Mouse (Mus musculus) liver, embryonic 14.5 days (tissue): ENCODE measurements around the gene Ehmt1. TPM values are rescaled to one million over a fixed set of nuclear protein-coding genes. Genes with fewer than 3 reads are reported as not detected.

Source experiments
- ATAC-seq: fragments of 200-750 bp; cut with Nextera tagmentation; 2 replicates; pipeline ENCODE4 v1.8.0; 2017; ENCODE audit warnings: moderate number of reproducible peaks, mild to moderate bottlenecking, moderate library complexity; ENCODE audit not compliant: insufficient read depth
- DNase-seq, 3 experiments: peaks; one replicate each; pipeline ENCODE4 v3.0.0-alpha.2; 2012 to 2013; ENCODE audit warnings: low read depth in 3 of 3, low spot score in 3 of 3
- H3K27ac ChIP-seq: fragments of 300-500 bp; sonication (generic); 2 replicates; pipeline ENCODE4 v1.5.1; 2014; ENCODE audit warnings: moderate library complexity, mild to moderate bottlenecking, control low read depth, inconsistent platforms
- H3K27me3 ChIP-seq: fragments of 300-500 bp; sonication (generic); 2 replicates; pipeline ENCODE4 v1.6.1; 2014; ENCODE audit warnings: mild to moderate bottlenecking, low read length, moderate library complexity; ENCODE audit not compliant: control insufficient read depth, insufficient read depth
- H3K36me3 ChIP-seq: fragments of 300-500 bp; sonication (generic); replicated peaks from 2 replicates; pipeline ENCODE4 v1.6.1; 2014; ENCODE audit warnings: low read depth; ENCODE audit not compliant: control insufficient read depth, insufficient read depth
- H3K4me1 ChIP-seq, 2 experiments: fragments of 200-500 bp in 1 of 2; fragments of 300-500 bp in 1 of 2; sonication (generic) in 1 of 2; replicated peaks; 2 replicates each; pipeline ENCODE4 v1.6.1; 2012 to 2014; ENCODE audit warnings: antibody characterized with exemption in 1 of 2, inconsistent platforms in 1 of 2, low read length in 1 of 2; ENCODE audit not compliant: control insufficient read depth in 2 of 2, insufficient read depth in 2 of 2
- H3K4me2 ChIP-seq: fragments of 300-500 bp; sonication (generic); 2 replicates; pipeline ENCODE4 v1.6.1; 2014; ENCODE audit warnings: low read depth, mild to moderate bottlenecking, control low read depth, moderate library complexity
- H3K4me3 ChIP-seq, 2 experiments: fragments of 200-500 bp in 1 of 2; fragments of 300-500 bp in 1 of 2; sonication (generic) in 1 of 2; 2 replicates each; pipeline ENCODE4 v1.5.1; 2012 to 2014; ENCODE audit warnings: low read depth in 2 of 2, low read length in 2 of 2, mild to moderate bottlenecking in 2 of 2, control low read depth in 1 of 2, inconsistent platforms in 1 of 2, moderate library complexity in 1 of 2; ENCODE audit not compliant: insufficient read depth in 1 of 2
- H3K9ac ChIP-seq: fragments of 300-500 bp; sonication (generic); replicated peaks from 2 replicates; pipeline ENCODE4 v1.6.1; 2014; ENCODE audit warnings: mild to moderate bottlenecking, control low read depth, moderate library complexity
- H3K9me3 ChIP-seq: fragments of 300-500 bp; sonication (generic); 2 replicates; pipeline ENCODE4 v1.6.1; 2016; ENCODE audit warnings: low read length, mixed read lengths; ENCODE audit not compliant: control insufficient read depth
- CTCF ChIP-seq: IDR thresholded peaks from 2 replicates; pipeline ENCODE4 v1.5.1; 2016; ENCODE audit warnings: antibody characterized with exemption, low read depth, control low read depth
- EP300 ChIP-seq: IDR thresholded peaks from 2 replicates; pipeline ENCODE4 v1.6.1; 2016; ENCODE audit warnings: antibody characterized with exemption, low read depth
- WGBS: fragments of 180-500 bp; shearing (Covaris S2); extraction: QIAGEN DNeasy Blood & Tissue Kit; methylation state at CpG from one replicate; pipeline ENCODE4 v1.1.7; 2014; ENCODE audit not compliant: insufficient replicate concordance; 5-methylcytosine and 5-hydroxymethylcytosine counted together
- microRNA-seq: library from miRNA; unstranded; fragments of <30 nt; microRNA quantifications from one replicate; pipeline ENCODE4, GENCODE M21; 2016
- polyA plus RNA-seq, 2 experiments: library from polyadenylated mRNA; depleted of rRNA in 1 of 2; stranded (reverse) in 1 of 2; unstranded in 1 of 2; fragments of >200 nt; fragmentation: Nextera tagmentation in 1 of 2; extraction: Ambion mirVana in 1 of 2; gene quantifications; 2 replicates each; pipeline versions ENCODE4 v1.2.1 to v1.2.3; 2012 to 2014

Ehmt1 gene
- polyA plus RNA-seq, 2 experiments = 10.6 to 15.1 TPM

GRCm38 (mm10) chr2:24752599-24752998 lies 166.8 kb downstream of the Ehmt1 start:
- H3K9me3 ChIP-seq = no peaks in the 10 kb centered on the region
- no peaks in the 10 kb centered on the region for H3K36me3 ChIP-seq
- H3K9ac ChIP-seq = no peak overlapping the region
- no peak overlapping the region for H3K27ac ChIP-seq
- no peak overlapping the region for H3K4me2 ChIP-seq
- DNase-seq (no peak), ATAC-seq (no peak)
- no peak overlapping the region for H3K4me3 ChIP-seq
- no peaks in the 10 kb centered on the region; a peak in 1 of 4 replicates for H3K4me1 ChIP-seq
- TF ChIP-seq CTCF (no peak), EP300 (no peak)
- WGBS = 68% methylated on average over 4 of the region's 4 CpGs
- H3K27me3 ChIP-seq = no peaks in the 10 kb centered on the region

GRCm38 (mm10) chr2:24750051-24750450 lies 169.4 kb downstream of the Ehmt1 start:
- no peak for DNase-seq
- no peaks in the 10 kb centered on the region for H3K36me3 ChIP-seq
- H3K4me1 ChIP-seq = no peaks in the 10 kb centered on the region; a peak in 1 of 4 replicates
- no peak overlapping the region for H3K9ac ChIP-seq
- WGBS = 45% methylated on average over 3 of the region's 3 CpGs
- no peak overlapping the region for H3K4me3 ChIP-seq
- no peak for ATAC-seq
- no peak overlapping the region for H3K27ac ChIP-seq
- TF ChIP-seq EP300 = no peak
- TF ChIP-seq CTCF = no peak
- H3K4me2 ChIP-seq = no peak overlapping the region
- no peaks in the 10 kb centered on the region for H3K9me3 ChIP-seq
- no peaks in the 10 kb centered on the region for H3K27me3 ChIP-seq

DNA sequence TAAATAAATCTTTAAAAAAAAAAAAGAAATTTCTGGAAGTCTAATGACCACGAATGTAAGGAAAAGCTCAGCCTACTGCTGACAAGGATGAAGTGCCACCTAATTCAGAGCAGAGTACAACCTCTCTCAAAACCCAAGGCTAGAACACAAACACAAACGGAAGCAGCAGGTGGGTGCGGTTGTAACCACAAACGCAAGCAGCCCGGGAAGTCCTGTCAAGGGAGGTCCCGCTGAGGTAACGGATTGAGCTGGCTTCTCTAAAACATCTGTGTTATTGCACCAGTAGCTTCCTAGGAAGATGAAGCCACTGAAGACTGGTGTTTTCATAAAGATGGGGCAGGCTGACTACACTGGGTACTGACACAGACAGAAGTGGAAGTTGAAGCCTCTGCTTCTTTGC lies 171.5 kb downstream of the Ehmt1 start:
- Histone ChIP-seq H3K4me2 (no peak overlapping the region), H3K27ac (no peak overlapping the region), H3K9me3 (no peaks in the 10 kb centered on the region), H3K36me3 (no peaks in the 10 kb centered on the region), H3K4me3 (no peak overlapping the region), H3K4me1 (no peaks in the 10 kb centered on the region; a peak in 1 of 4 replicates), H3K9ac (no peak overlapping the region), H3K27me3 (no peaks in the 10 kb centered on the region)
- WGBS = 15% methylated on average over 7 of the region's 7 CpGs
- ATAC-seq (no peak), DNase-seq (peak in 2 of 3 experiments; percentile 5 to 9)
- no peak for TF ChIP-seq CTCF
- no peak for TF ChIP-seq EP300

Small RNA genes lying within 50 kb of the gene (microRNA-seq; reads per million reads assigned to microRNA genes)
- gene Gm22875 = not detected

Other genes with a start within 250 kb of the Ehmt1 start
- gene Cacna1b, start 156.5 kb downstream of the Ehmt1 start, polyA plus RNA-seq (2012; rRNA removed) = 0.03 and 0.06 TPM in 2 replicates
- not detected in 2 replicates for gene Cacna1b, start 156.5 kb downstream of the Ehmt1 start, polyA plus RNA-seq (2014; fragmentation: Nextera tagmentation; extraction: Ambion mirVana)
- gene Arrdc1, start 15.6 kb upstream of the Ehmt1 start, polyA plus RNA-seq (2012; rRNA removed) = 20.8 and 29.1 TPM in 2 replicates
- 10.9 and 14.7 TPM in 2 replicates for gene Arrdc1, start 15.6 kb upstream of the Ehmt1 start, polyA plus RNA-seq (2014; fragmentation: Nextera tagmentation; extraction: Ambion mirVana)
- gene Zmynd19, start 30.2 kb upstream of the Ehmt1 start, polyA plus RNA-seq (2012; rRNA removed) = 10.0 and 16.4 TPM in 2 replicates
- 10.6 and 12.1 TPM in 2 replicates for gene Zmynd19, start 30.2 kb upstream of the Ehmt1 start, polyA plus RNA-seq (2014; fragmentation: Nextera tagmentation; extraction: Ambion mirVana)
- gene Dph7, start 42.8 kb upstream of the Ehmt1 start, polyA plus RNA-seq (2012; rRNA removed) = 8.1 and 9.0 TPM in 2 replicates
- 8.7 and 9.9 TPM in 2 replicates for gene Dph7, start 42.8 kb upstream of the Ehmt1 start, polyA plus RNA-seq (2014; fragmentation: Nextera tagmentation; extraction: Ambion mirVana)
- gene Mrpl41, start 55.5 kb upstream of the Ehmt1 start, polyA plus RNA-seq (2012; rRNA removed) = 31.9 and 48.1 TPM in 2 replicates
- 93.6 and 102 TPM in 2 replicates for gene Mrpl41, start 55.5 kb upstream of the Ehmt1 start, polyA plus RNA-seq (2014; fragmentation: Nextera tagmentation; extraction: Ambion mirVana)
- gene Pnpla7, start 56.4 kb upstream of the Ehmt1 start, polyA plus RNA-seq (2012; rRNA removed) = 9.4 and 9.6 TPM in 2 replicates
- 11.0 and 11.3 TPM in 2 replicates for gene Pnpla7, start 56.4 kb upstream of the Ehmt1 start, polyA plus RNA-seq (2014; fragmentation: Nextera tagmentation; extraction: Ambion mirVana)
- 10.3 and 11.0 TPM in 2 replicates for gene Nsmf, start 134.7 kb upstream of the Ehmt1 start, polyA plus RNA-seq (2012; rRNA removed)
- 3.3 and 6.3 TPM in 2 replicates for gene Nsmf, start 134.7 kb upstream of the Ehmt1 start, polyA plus RNA-seq (2014; fragmentation: Nextera tagmentation; extraction: Ambion mirVana)
- gene Entpd8, start 160.7 kb upstream of the Ehmt1 start, polyA plus RNA-seq (2012; rRNA removed) = 4.9 and 5.3 TPM in 2 replicates
- 2.3 and 3.6 TPM in 2 replicates for gene Entpd8, start 160.7 kb upstream of the Ehmt1 start, polyA plus RNA-seq (2014; fragmentation: Nextera tagmentation; extraction: Ambion mirVana)
- 0.95 and 1.1 TPM in 2 replicates for gene Noxa1, start 175.5 kb upstream of the Ehmt1 start, polyA plus RNA-seq (2012; rRNA removed)
- gene Noxa1, start 175.5 kb upstream of the Ehmt1 start, polyA plus RNA-seq (2014; fragmentation: Nextera tagmentation; extraction: Ambion mirVana) = 1.2 and 1.8 TPM in 2 replicates